Mouse (Mus musculus): ENCODE measurements around the gene Gm17402. TPM values are rescaled to one million over a fixed set of nuclear protein-coding genes. Genes with fewer than 3 reads are reported as not detected.

The Gm17402 gene
- total RNA-seq (2021) = not detected

- no peak for DNase-seq
These were observed at the start of gene Gm17402 for GRCm38 (mm10) chr3:67375063-67375462. Gm17402 (minus strand) TSS chr3:67375163.

DNA sequence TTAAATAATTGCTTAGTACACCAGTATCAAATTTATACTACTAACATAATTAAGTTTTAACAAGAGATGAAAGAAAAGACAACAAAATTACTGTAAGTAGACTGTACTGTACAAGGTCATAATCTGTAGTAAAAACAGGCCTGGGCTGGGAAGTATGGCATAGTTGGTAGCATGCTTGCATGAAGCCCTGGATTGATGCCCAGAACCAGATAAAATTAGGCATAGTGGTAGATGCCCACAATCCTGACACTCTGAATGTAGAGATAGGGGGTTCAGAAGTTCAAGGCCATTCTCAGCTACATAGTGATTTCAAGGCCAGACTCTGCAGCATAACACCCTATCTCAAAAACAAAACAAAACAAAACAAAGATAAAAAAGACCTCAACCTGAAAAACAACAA, 3.3 kb upstream of the Gm17402 start:
- no peak for DNase-seq

DNA sequence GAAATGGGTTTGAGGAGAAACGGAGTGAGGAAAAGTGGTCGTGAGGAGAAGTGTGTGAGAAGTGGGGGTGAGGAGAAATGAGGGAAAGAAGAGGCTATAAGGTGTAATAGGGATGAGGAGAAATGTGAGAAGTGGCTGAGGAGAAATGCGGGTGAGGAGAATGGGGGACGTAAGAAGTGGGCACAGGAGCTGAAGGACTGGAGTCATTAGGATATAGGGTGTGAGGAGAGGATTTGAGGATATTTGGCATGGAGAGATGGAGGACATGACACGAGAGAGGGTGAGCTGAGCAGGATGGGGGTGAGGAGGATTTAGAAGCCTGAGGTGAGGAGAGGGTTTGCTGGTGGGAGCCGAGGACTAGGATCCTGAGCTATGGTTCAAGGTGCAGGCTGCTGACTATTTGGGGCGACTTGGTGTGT, 594 bp downstream of the Gm17402 start:
- DNase-seq = no peak

- peak; percentile 88 to 91 for DNase-seq
These were observed 1.1 kb downstream of the Gm17402 start, which contains the start of gene Mlf1 for GRCm38 (mm10) chr3:67373872-67374271. Mlf1 (plus strand) TSS chr3:67374097.

- no peak for DNase-seq
These were observed 2.2 kb downstream of the Gm17402 start for GRCm38 (mm10) chr3:67372781-67373180.

GRCm38 (mm10) chr3:67372194-67372593, 2.8 kb downstream of the Gm17402 start:
- DNase-seq = no peak

DNA sequence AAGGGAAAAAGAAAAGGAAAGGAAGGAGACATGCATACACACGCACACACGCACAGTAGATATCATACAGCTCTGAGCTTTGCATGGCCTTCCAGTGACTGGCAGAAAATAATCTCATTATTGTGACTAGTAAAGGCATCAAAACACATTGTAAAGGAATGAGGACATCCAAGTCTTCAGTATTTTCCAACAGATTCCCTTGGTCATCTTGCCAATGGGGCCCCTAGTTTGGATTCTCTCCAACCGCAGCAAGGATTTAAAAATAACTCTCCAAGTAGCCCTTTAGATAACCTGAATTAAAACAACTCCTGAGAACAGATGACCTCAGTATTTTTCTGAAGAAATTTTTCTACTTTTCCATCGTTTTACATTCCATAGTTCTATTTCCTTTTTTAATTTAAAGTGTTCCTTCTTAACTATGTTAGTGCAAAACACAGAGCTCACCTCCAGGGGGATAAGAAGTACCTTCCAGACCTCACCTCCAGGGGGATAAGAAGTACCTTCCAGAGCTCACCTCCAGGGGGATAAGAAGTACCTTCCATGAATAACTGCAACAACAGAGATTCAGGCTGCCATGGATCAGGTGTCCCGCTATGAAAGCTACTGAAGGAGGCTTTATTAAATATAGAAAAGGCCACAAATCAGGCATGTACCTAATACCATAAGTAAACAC, 5.4 kb downstream of the Gm17402 start:
- no peak for DNase-seq

DNA sequence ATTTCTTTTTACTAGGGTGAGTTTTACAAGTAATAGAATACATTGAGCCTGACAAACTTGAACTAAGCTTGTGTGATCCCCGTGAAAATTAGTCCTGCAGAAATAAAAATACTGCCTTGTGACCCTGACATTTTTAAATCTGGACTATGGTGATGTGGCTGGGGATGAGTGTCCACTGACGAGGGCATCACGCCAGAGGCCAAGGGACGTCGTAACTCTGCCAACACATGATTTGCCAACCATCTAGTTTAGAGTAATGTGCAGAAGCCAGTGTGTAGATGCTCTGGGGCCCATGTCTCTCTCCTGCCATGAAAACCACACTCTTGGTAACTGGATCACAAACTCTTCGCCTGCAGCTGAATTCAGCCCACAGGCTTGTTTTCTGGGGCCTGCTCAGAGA, 7.5 kb downstream of the Gm17402 start:
- DNase-seq = no peak

GRCm38 (mm10) chr3:67366087-67366892, 8.7 kb downstream of the Gm17402 start:
- DNase-seq = no peak

DNA sequence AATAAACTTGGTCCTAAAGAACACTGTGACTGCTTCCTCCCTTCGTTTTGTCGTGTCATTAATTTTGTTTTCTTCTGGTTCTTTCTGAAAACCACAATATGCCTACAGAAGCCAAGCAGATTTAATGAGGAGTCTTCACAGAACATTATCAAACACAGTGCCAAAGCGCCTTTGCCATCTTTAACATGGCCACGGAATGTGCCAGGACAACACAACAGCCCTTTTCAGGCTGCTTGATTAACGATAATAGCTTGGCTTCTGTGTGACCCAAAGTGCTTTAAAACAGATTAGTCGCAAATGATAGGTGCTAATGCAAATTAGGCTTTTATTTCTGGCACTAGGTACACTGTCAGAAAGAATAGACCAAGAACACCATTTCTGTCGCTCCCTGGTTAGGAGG, 16.6 kb downstream of the Gm17402 start:
- no peak for DNase-seq

DNA sequence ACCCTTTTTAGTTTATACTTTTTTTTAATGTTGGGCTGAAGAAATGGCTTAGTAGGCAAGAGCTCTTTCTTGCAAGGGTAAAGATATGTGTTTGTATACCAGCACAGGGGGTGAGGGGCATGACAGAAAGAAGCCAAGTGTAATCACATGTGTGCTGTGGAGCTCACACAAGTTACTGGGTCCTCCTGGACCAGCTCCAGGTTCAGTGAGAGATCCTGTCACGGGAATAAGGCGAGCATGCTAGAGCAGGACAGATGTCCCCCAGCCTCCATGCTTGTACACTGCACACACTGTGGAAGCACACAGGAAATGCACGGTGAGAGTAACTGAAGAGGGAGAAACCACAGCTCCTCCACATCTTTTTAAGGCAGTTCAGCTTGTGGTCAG, 22.2 kb downstream of the Gm17402 start:
- no peak for DNase-seq

DNA sequence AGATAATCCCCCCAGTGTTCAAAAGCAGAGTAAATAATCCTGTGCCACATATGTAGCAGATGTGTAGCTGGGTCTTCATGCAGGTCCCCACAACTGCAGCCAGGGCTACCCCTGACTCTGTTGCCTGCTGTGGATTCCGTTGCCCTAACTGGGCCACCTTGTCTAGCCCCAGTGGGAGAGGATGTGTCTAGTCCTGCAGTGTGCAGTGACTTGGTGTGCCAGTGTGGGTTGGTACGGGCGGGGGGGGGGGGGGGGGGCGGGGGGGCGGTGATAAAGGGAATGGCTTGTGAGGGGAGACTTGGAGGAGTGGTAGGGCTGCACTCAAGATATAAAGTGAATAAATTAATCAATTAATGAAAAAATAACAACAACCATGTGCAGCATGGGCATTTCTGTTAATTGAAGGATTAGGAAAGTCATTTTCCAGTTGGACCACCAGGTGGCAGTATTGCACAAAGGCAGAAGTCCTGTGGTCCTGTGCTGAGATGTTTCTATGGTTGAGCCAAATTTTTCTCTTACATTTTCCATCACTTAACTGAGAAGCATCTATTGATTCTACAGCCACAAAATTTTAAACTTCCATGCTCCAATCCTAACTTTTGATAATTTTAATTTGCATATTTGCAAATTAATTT, 22.7 kb downstream of the Gm17402 start:
- DNase-seq = no peak

DNA sequence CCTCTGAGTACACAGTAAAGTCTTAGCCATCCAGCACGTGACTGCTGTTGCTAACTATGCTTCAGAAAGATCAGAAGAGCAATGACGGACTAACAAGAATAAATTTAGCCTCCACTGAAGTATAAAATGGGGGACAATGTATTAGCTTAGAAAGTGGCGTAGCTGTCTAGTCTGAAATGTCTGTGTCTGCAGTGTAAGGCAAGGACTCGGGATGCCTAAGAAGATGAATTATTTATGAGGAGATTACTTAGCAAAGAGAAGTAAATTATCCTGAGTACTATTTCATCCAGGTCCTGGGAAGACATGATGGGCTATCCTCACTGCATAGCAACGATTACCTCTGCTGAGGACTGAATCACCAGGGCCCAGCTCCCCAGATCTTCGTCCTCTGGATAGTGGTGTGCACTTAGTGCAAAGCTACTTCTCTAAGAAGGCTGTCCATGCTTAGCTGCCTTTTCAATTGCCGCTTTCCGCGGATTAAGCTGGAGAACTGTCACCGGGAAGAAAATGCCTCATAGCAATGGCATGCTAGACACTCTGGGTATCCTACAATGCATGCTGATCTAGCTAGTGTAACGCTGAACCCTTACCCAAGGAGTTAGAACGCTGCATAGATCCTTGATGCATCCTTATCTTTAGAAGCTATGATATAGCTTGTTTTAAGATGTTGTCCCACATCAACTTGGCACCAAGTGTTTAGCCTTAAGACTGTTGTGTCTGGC, 23.4 kb downstream of the Gm17402 start:
- DNase-seq = no peak

- DNase-seq = no peak
These were observed 28.3 kb downstream of the Gm17402 start for GRCm38 (mm10) chr3:67346674-67347073.

- DNase-seq = peak; percentile 16 to 51
These were observed 30.4 kb downstream of the Gm17402 start for GRCm38 (mm10) chr3:67344599-67344998.

- DNase-seq = no peak
These were observed 31.8 kb downstream of the Gm17402 start for GRCm38 (mm10) chr3:67343004-67343662.

GRCm38 (mm10) chr3:67340921-67341320, 34.0 kb downstream of the Gm17402 start:
- DNase-seq = no peak

- no peak for DNase-seq
These were observed 35.4 kb downstream of the Gm17402 start for GRCm38 (mm10) chr3:67339558-67339957.

GRCm38 (mm10) chr3:67322422-67322821, 52.5 kb downstream of the Gm17402 start:
- DNase-seq = no peak
